Mouse (Mus musculus): Measurements from ENCODE around the gene Mycbpap. TPM values are rescaled to one million over a fixed set of nuclear protein-coding genes. Genes with fewer than 3 reads are reported as not detected.

The Mycbpap gene
- polyA plus RNA-seq, 1 experiment from 2014 or later: 4.1 TPM

- H3K9me3 ChIP-seq (ENCODE audit: control insufficient read depth, low read length): no peaks in the 10 kb centered on the region
- no peaks in the 10 kb centered on the region for H3K36me3 ChIP-seq (ENCODE audit: control insufficient read depth, insufficient read depth, low read length)
- H3K9ac ChIP-seq (ENCODE audit: low read depth, low read length): no peak overlapping the region
- no peak overlapping the region for H3K4me3 ChIP-seq (ENCODE audit: low read depth, low read length)
- ATAC-seq (ENCODE audit: low read depth): no peak
- no peak overlapping the region for H3K27ac ChIP-seq (replicated peaks; ENCODE audit: low read depth, low read length)
- H3K4me1 ChIP-seq (ENCODE audit: control insufficient read depth, insufficient read depth, low read length): no peaks in the 10 kb centered on the region
- 0 out of 2 replicates have a peak, but pooled peaks cover 7% of the 10 kb centered on the region for H3K27me3 ChIP-seq (replicated peaks; ENCODE audit: control insufficient read depth, insufficient read depth, low read length)
- DNase-seq (ENCODE audit: low spot score): no peak
- no peak overlapping the region for H3K4me2 ChIP-seq (ENCODE audit: low read depth, low read length)
- WGBS: 62% methylated on average over 11 of the region's 11 CpGs
Observed at GRCm38 (mm10) chr11:94483436-94483835, 38.1 kb downstream of the Mycbpap start.

GRCm38 (mm10) chr11:94482738-94483137 is 38.8 kb downstream of the Mycbpap start:
- H3K36me3 ChIP-seq (ENCODE audit: control insufficient read depth, insufficient read depth, low read length): no peaks in the 10 kb centered on the region
- no peak overlapping the region for H3K27ac ChIP-seq (replicated peaks; ENCODE audit: low read depth, low read length)
- no peaks in the 10 kb centered on the region for H3K4me1 ChIP-seq (ENCODE audit: control insufficient read depth, insufficient read depth, low read length)
- H3K9me3 ChIP-seq (ENCODE audit: control insufficient read depth, low read length): no peaks in the 10 kb centered on the region
- WGBS: 89% methylated on average over 11 of the region's 11 CpGs
- ATAC-seq (ENCODE audit: low read depth) (no peak), DNase-seq (ENCODE audit: low spot score) (no peak)
- no peak overlapping the region for H3K4me2 ChIP-seq (ENCODE audit: low read depth, low read length)
- H3K9ac ChIP-seq (ENCODE audit: low read depth, low read length): no peak overlapping the region
- H3K27me3 ChIP-seq (replicated peaks; ENCODE audit: control insufficient read depth, insufficient read depth, low read length): 0 out of 2 replicates have a peak, but pooled peaks cover 7% of the 10 kb centered on the region
- no peak overlapping the region for H3K4me3 ChIP-seq (ENCODE audit: low read depth, low read length)

GRCm38 (mm10) chr11:94481963-94482362 is 39.6 kb downstream of the Mycbpap start:
- Histone ChIP-seq H3K27me3 (replicated peaks; ENCODE audit: control insufficient read depth, insufficient read depth, low read length) (0 out of 2 replicates have a peak, but pooled peaks cover 7% of the 10 kb centered on the region), H3K4me2 (ENCODE audit: low read depth, low read length) (no peak overlapping the region), H3K9me3 (ENCODE audit: control insufficient read depth, low read length) (no peaks in the 10 kb centered on the region), H3K4me1 (ENCODE audit: control insufficient read depth, insufficient read depth, low read length) (no peaks in the 10 kb centered on the region), H3K36me3 (ENCODE audit: control insufficient read depth, insufficient read depth, low read length) (no peaks in the 10 kb centered on the region), H3K9ac (ENCODE audit: low read depth, low read length) (no peak overlapping the region), H3K27ac (replicated peaks; ENCODE audit: low read depth, low read length) (no peak overlapping the region), H3K4me3 (ENCODE audit: low read depth, low read length) (no peak overlapping the region)
- WGBS: 92% methylated on average over 7 of the region's 7 CpGs
- DNase-seq (ENCODE audit: low spot score): no peak
- no peak for ATAC-seq (ENCODE audit: low read depth)

GRCm38 (mm10) chr11:94480382-94480781 is 41.2 kb downstream of the Mycbpap start:
- WGBS: 84% methylated on average over 9 of the region's 9 CpGs
- no peak for ATAC-seq (ENCODE audit: low read depth)
- no peaks in the 10 kb centered on the region for H3K9me3 ChIP-seq (ENCODE audit: control insufficient read depth, low read length)

GRCm38 (mm10) chr11:94477651-94478050 is 43.9 kb downstream of the Mycbpap start:
- Histone ChIP-seq H3K27me3 (replicated peaks; ENCODE audit: control insufficient read depth, insufficient read depth, low read length) (peaks cover 11% of the 10 kb centered on the region; the same call in 1 of the 2 replicates), H3K27ac (replicated peaks; ENCODE audit: low read depth, low read length) (no peak overlapping the region), H3K4me3 (ENCODE audit: low read depth, low read length) (no peak overlapping the region), H3K4me2 (ENCODE audit: low read depth, low read length) (no peak overlapping the region), H3K9ac (ENCODE audit: low read depth, low read length) (no peak overlapping the region), H3K9me3 (ENCODE audit: control insufficient read depth, low read length) (no peaks in the 10 kb centered on the region), H3K4me1 (ENCODE audit: control insufficient read depth, insufficient read depth, low read length) (peaks cover 12% of the 10 kb centered on the region), H3K36me3 (ENCODE audit: control insufficient read depth, insufficient read depth, low read length) (no peaks in the 10 kb centered on the region)
- no peak for DNase-seq (ENCODE audit: low spot score)
- ATAC-seq (ENCODE audit: low read depth): no peak
- WGBS: 57% methylated on average over 6 of the region's 6 CpGs

More at GRCm38 (mm10) chr11:94480382-94480781, 41.2 kb downstream of the Mycbpap start:
- H3K9ac ChIP-seq (ENCODE audit: low read depth, low read length): no peak overlapping the region
- H3K27me3 ChIP-seq (replicated peaks; ENCODE audit: control insufficient read depth, insufficient read depth, low read length): peaks cover 14% of the 10 kb centered on the region; the same call in 1 of the 2 replicates
- no peak overlapping the region for H3K27ac ChIP-seq (replicated peaks; ENCODE audit: low read depth, low read length)
- no peak for DNase-seq (ENCODE audit: low spot score)
- H3K4me3 ChIP-seq (ENCODE audit: low read depth, low read length): no peak overlapping the region
- no peaks in the 10 kb centered on the region for H3K36me3 ChIP-seq (ENCODE audit: control insufficient read depth, insufficient read depth, low read length)
- H3K4me1 ChIP-seq (ENCODE audit: control insufficient read depth, insufficient read depth, low read length): peaks cover 4% of the 10 kb centered on the region; the same call in 1 of the 2 replicates
- no peak overlapping the region for H3K4me2 ChIP-seq (ENCODE audit: low read depth, low read length)

- Histone ChIP-seq H3K9ac (ENCODE audit: low read depth, low read length) (no peak overlapping the region), H3K9me3 (ENCODE audit: control insufficient read depth, low read length) (no peaks in the 10 kb centered on the region), H3K27ac (replicated peaks; ENCODE audit: low read depth, low read length) (no peak overlapping the region), H3K4me1 (ENCODE audit: control insufficient read depth, insufficient read depth, low read length) (peaks cover 17% of the 10 kb centered on the region), H3K36me3 (ENCODE audit: control insufficient read depth, insufficient read depth, low read length) (no peaks in the 10 kb centered on the region), H3K4me2 (ENCODE audit: low read depth, low read length) (no peak overlapping the region), H3K27me3 (replicated peaks; ENCODE audit: control insufficient read depth, insufficient read depth, low read length) (peaks cover 11% of the 10 kb centered on the region; the same call in 1 of the 2 replicates), H3K4me3 (ENCODE audit: low read depth, low read length) (no peak overlapping the region)
- WGBS: 33% methylated on average over 11 of the region's 11 CpGs
- ATAC-seq (ENCODE audit: low read depth): no peak
- no peak for DNase-seq (ENCODE audit: low spot score)
Observed at GRCm38 (mm10) chr11:94475722-94476121, 45.8 kb downstream of the Mycbpap start.

GRCm38 (mm10) chr11:94474544-94474910 is 47.0 kb downstream of the Mycbpap start:
- no peak for ATAC-seq (ENCODE audit: low read depth)
- H3K9ac ChIP-seq (ENCODE audit: low read depth, low read length): peak overlapping the region; percentile 92; the same call in 1 of the 2 replicates

GRCm38 (mm10) chr11:94473707-94474543 is 47.6 kb downstream of the Mycbpap start, which contains the start of gene Cacna1g:
Gene Cacna1g (minus strand): TSS chr11:94474198.
- peak within 1 kb of the TSS; percentile 92 for H3K9ac ChIP-seq (ENCODE audit: low read depth, low read length)
- WGBS: 2% methylated on average over 27 of the region's 71 CpGs
- H3K4me2 ChIP-seq (ENCODE audit: low read depth, low read length): peak within 1 kb of the TSS; percentile 61
- ATAC-seq (ENCODE audit: low read depth) (peak; percentile 93), DNase-seq (ENCODE audit: low spot score) (peak; percentile 97)
- H3K27me3 ChIP-seq (replicated peaks; ENCODE audit: control insufficient read depth, insufficient read depth, low read length): peaks cover 11% of the 10 kb centered on the region; the same call in 1 of the 2 replicates
- peaks cover 28% of the 10 kb centered on the region for H3K4me1 ChIP-seq (ENCODE audit: control insufficient read depth, insufficient read depth, low read length)
- peak within 1 kb of the TSS; percentile 81 for H3K4me3 ChIP-seq (ENCODE audit: low read depth, low read length)
- no peaks in the 10 kb centered on the region for H3K9me3 ChIP-seq (ENCODE audit: control insufficient read depth, low read length)
- H3K27ac ChIP-seq (replicated peaks; ENCODE audit: low read depth, low read length): peak within 1 kb of the TSS; percentile 97
- H3K36me3 ChIP-seq (ENCODE audit: control insufficient read depth, insufficient read depth, low read length): no peaks in the 10 kb centered on the region

More at GRCm38 (mm10) chr11:94474544-94474910, 47.0 kb downstream of the Mycbpap start:
- Histone ChIP-seq H3K9me3 (ENCODE audit: control insufficient read depth, low read length) (no peaks in the 10 kb centered on the region), H3K4me1 (ENCODE audit: control insufficient read depth, insufficient read depth, low read length) (peaks cover 22% of the 10 kb centered on the region), H3K4me2 (ENCODE audit: low read depth, low read length) (peak overlapping the region; percentile 61), H3K27ac (replicated peaks; ENCODE audit: low read depth, low read length) (peak overlapping the region; percentile 97), H3K27me3 (replicated peaks; ENCODE audit: control insufficient read depth, insufficient read depth, low read length) (peaks cover 11% of the 10 kb centered on the region; the same call in 1 of the 2 replicates), H3K4me3 (ENCODE audit: low read depth, low read length) (peak overlapping the region; percentile 81), H3K36me3 (ENCODE audit: control insufficient read depth, insufficient read depth, low read length) (no peaks in the 10 kb centered on the region)
- no peak for DNase-seq (ENCODE audit: low spot score)
- WGBS: 3% methylated on average over 11 of the region's 11 CpGs
